Mouse (Mus musculus): ENCODE data around the gene Morc2a.
A peak's percentile ranks its signal among the peaks of the same experiment; 100 is the strongest.

The Morc2a gene

GRCm38 (mm10) chr11:3684232-3684631 lies 35.2 kb downstream of the Morc2a start:
- DNase-seq (ENCODE audit: low spot score in 2 of 2) = peak in 1 of 2 experiments; percentile 33

GRCm38 (mm10) chr11:3684723-3685430 lies 35.9 kb downstream of the Morc2a start:
- peak in 1 of 2 experiments; percentile 46 for DNase-seq (ENCODE audit: low spot score in 2 of 2)

GRCm38 (mm10) chr11:3685431-3685830 lies 36.4 kb downstream of the Morc2a start:
- DNase-seq (ENCODE audit: low spot score in 2 of 2) = no peak

- peak in 1 of 2 experiments; percentile 14 for DNase-seq (ENCODE audit: low spot score in 2 of 2)
Measured at GRCm38 (mm10) chr11:3686318-3686717, 37.3 kb downstream of the Morc2a start.

GRCm38 (mm10) chr11:3686885-3687284 lies 37.9 kb downstream of the Morc2a start:
- peak in 1 of 2 experiments; percentile 25 for DNase-seq (ENCODE audit: low spot score in 2 of 2)

- DNase-seq (ENCODE audit: low spot score in 2 of 2) = no peak
Measured at GRCm38 (mm10) chr11:3691746-3692145, 42.8 kb downstream of the Morc2a start.

GRCm38 (mm10) chr11:3696086-3696616 lies 47.2 kb downstream of the Morc2a start:
- no peak for DNase-seq (ENCODE audit: low spot score in 2 of 2)

GRCm38 (mm10) chr11:3697441-3697840 lies 48.5 kb downstream of the Morc2a start:
- no peak for DNase-seq (ENCODE audit: low spot score in 2 of 2)

- no peak for DNase-seq (ENCODE audit: low spot score in 2 of 2)
Measured at GRCm38 (mm10) chr11:3703089-3703992, 54.4 kb downstream of the Morc2a start.

- DNase-seq (ENCODE audit: low spot score in 2 of 2) = no peak
Measured at GRCm38 (mm10) chr11:3704404-3704803, 55.4 kb downstream of the Morc2a start.

- no peak for DNase-seq (ENCODE audit: low spot score in 2 of 2)
Measured at GRCm38 (mm10) chr11:3707057-3707456, 58.1 kb downstream of the Morc2a start.

- DNase-seq (ENCODE audit: low spot score in 2 of 2) = no peak
Measured at GRCm38 (mm10) chr11:3710203-3710602, 61.2 kb downstream of the Morc2a start.

GRCm38 (mm10) chr11:3714486-3714885 lies 65.5 kb downstream of the Morc2a start:
- DNase-seq (ENCODE audit: low spot score in 2 of 2) = peak in 1 of 2 experiments; percentile 72

- no peak for DNase-seq (ENCODE audit: low spot score in 2 of 2)
Measured at GRCm38 (mm10) chr11:3716662-3717061, 67.7 kb downstream of the Morc2a start.

GRCm38 (mm10) chr11:3722036-3722435 lies 73.0 kb downstream of the Morc2a start:
- DNase-seq (ENCODE audit: low spot score in 2 of 2) = no peak

GRCm38 (mm10) chr11:3722861-3723260 lies 73.9 kb downstream of the Morc2a start:
- DNase-seq (ENCODE audit: low spot score in 2 of 2) = no peak

GRCm38 (mm10) chr11:3723910-3724309 lies 74.9 kb downstream of the Morc2a start:
- DNase-seq (ENCODE audit: low spot score in 2 of 2) = no peak

GRCm38 (mm10) chr11:3724726-3725125 lies 75.7 kb downstream of the Morc2a start:
- no peak for DNase-seq (ENCODE audit: low spot score in 2 of 2)

GRCm38 (mm10) chr11:3725331-3726054 lies 76.5 kb downstream of the Morc2a start:
- DNase-seq (ENCODE audit: low spot score in 2 of 2) = no peak

- no peak for DNase-seq (ENCODE audit: low spot score in 2 of 2)
Measured at GRCm38 (mm10) chr11:3727438-3728105, 78.6 kb downstream of the Morc2a start.

- DNase-seq (ENCODE audit: low spot score in 2 of 2) = no peak
Measured at GRCm38 (mm10) chr11:3731469-3731868, 82.5 kb downstream of the Morc2a start.
